In the genomic region with DNA sequence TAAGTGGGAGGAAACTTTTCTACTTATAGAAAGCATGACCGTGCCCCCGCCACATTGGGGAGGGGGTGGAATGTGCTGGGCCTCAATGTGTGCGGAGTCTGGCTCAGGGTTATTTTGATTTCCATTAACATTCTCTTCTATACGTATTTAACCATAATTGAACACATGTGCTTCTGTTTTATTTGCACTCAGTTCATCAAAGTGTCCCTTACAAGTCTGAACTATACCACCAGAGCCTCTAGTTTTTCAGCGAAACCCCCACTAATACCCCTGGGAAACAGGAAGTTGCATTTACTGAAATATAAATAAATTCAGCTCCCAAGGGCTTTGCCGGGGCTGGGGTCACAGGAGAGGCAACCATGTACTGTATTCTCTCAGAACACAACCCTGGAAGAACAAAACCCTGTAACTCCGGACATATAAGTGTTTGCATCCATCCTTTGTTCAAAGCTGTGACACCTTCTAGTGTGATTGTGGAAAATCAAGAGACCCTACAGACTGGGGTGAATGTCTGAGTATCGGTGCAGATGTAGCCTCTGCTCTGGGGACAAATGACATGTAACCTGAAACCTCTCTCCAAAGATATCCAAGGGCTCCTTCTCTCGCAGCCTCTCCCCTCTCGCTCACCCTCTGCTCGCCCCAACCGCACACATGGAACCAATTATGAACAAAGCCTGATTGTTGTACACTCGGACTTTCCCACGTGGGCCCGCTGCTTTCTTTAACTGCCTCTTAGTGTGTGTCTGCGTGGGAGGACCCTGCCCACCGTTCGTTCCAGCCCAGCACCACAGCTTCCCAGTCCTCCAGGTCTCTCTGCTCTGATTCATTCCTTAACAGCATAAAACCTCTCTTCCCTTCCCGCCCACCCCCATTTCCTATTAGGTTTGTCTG, we compare ENCODE assay signal across 8 mouse cellular contexts.
DNase-seq lines count a peak whose midpoint lies in the region; ATAC-seq and TF ChIP-seq lines count a peak whose summit lies in the region.

No protein-coding gene starts in this region.

- peak overlapping the region; percentile 22; the same call in 1 of the 2 replicates for H3K4me2 ChIP-seq in forebrain, postnatal 0 days (ENCODE audit: low read depth)
- peak overlapping the region; percentile 62 for H3K4me2 ChIP-seq in intestine, embryonic 14.5 days (ENCODE audit: low read length)
- H3K4me2 ChIP-seq in neural tube, embryonic 13.5 days: peak overlapping the region; percentile 46

- peak; percentile 34; the same call in 1 of the 2 replicates for ATAC-seq in forebrain, postnatal 0 days
- peak; percentile 70 for ATAC-seq in intestine, embryonic 14.5 days (replicated peaks; ENCODE audit: low FRiP score, low TSS enrichment, low read depth)
- ATAC-seq in neural tube, embryonic 13.5 days (ENCODE audit: low read depth): peak; percentile 65
- no peak for ATAC-seq in granulocyte monocyte progenitor cell, adult 5-6 weeks (replicated peaks; ENCODE audit: poor library complexity, severe bottlenecking)

- WGBS in forebrain, postnatal 0 days: 14% methylated on average over 19 of the region's 19 CpGs
- 4% methylated on average over 19 of the region's 19 CpGs for WGBS in intestine, embryonic 14.5 days
- 7% methylated on average over 19 of the region's 19 CpGs for WGBS in neural tube, embryonic 13.5 days

- TF ChIP-seq CTCF in forebrain, postnatal 0 days (IDR thresholded peaks at IDR 0.05; ENCODE audit: low read depth): no peak

- no peak overlapping the region for H3K27ac ChIP-seq in forebrain, postnatal 0 days (ENCODE audit: low read depth, low read length)
- H3K27ac ChIP-seq in intestine, embryonic 14.5 days (ENCODE audit: low read depth): peak overlapping the region; percentile 87
- H3K27ac ChIP-seq in neural tube, embryonic 13.5 days (replicated peaks): peak overlapping the region; percentile 74

- H3K36me3 ChIP-seq in forebrain, postnatal 0 days (ENCODE audit: insufficient read depth): no peaks in the 10 kb centered on the region
- no peaks in the 10 kb centered on the region for H3K36me3 ChIP-seq in intestine, embryonic 14.5 days (ENCODE audit: control insufficient read depth, insufficient read depth, low read length)
- H3K36me3 ChIP-seq in neural tube, embryonic 13.5 days: no peaks in the 10 kb centered on the region

- peak; percentile 24 to 35 for DNase-seq in right cerebral cortex, postnatal 36 days (ENCODE audit: low spot score in 2 of 2)
- no peak for DNase-seq in right cerebral cortex, postnatal 25 days
- no peak for DNase-seq in forebrain, postnatal 0 days
- DNase-seq in intestine, embryonic 14.5 days (ENCODE audit: low spot score): peak; percentile 78
- no peak for DNase-seq in thymus, adult 18-20 months
- DNase-seq in spleen, postnatal 14 days (ENCODE audit: low spot score in 2 of 2): no peak

- H3K4me1 ChIP-seq in forebrain, postnatal 0 days (ENCODE audit: insufficient read depth): peaks cover 15% of the 10 kb centered on the region
- peaks cover 30% of the 10 kb centered on the region for H3K4me1 ChIP-seq in intestine, embryonic 14.5 days (replicated peaks; ENCODE audit: control insufficient read depth, insufficient read depth, low read length)
- H3K4me1 ChIP-seq in neural tube, embryonic 13.5 days (replicated peaks): peaks cover 51% of the 10 kb centered on the region

- no peak overlapping the region for H3K4me3 ChIP-seq in forebrain, postnatal 0 days (ENCODE audit: low read depth, low read length)
- peak overlapping the region; percentile 6; the same call in 1 of the 2 replicates for H3K4me3 ChIP-seq in intestine, embryonic 14.5 days (ENCODE audit: low read depth, low read length)
- 0 out of 2 replicates have a peak overlapping the region, but pooled peaks have one; percentile 8 for H3K4me3 ChIP-seq in neural tube, embryonic 13.5 days

- no peak overlapping the region for H3K9ac ChIP-seq in forebrain, postnatal 0 days
- peak overlapping the region; percentile 3 for H3K9ac ChIP-seq in intestine, embryonic 14.5 days (ENCODE audit: low read length)
- peak overlapping the region; percentile 26; the same call in 1 of the 2 replicates for H3K9ac ChIP-seq in neural tube, embryonic 13.5 days

- no peaks in the 10 kb centered on the region for H3K27me3 ChIP-seq in forebrain, postnatal 0 days (ENCODE audit: insufficient read depth, low read length)
- no peaks in the 10 kb centered on the region for H3K27me3 ChIP-seq in intestine, embryonic 14.5 days (replicated peaks; ENCODE audit: control insufficient read depth, insufficient read depth, low read length)
- H3K27me3 ChIP-seq in neural tube, embryonic 13.5 days: no peaks in the 10 kb centered on the region

- H3K9me3 ChIP-seq in forebrain, postnatal 0 days (ENCODE audit: low read length): no peaks in the 10 kb centered on the region
- no peaks in the 10 kb centered on the region for H3K9me3 ChIP-seq in intestine, embryonic 14.5 days (ENCODE audit: control insufficient read depth, low read length)
- H3K9me3 ChIP-seq in neural tube, embryonic 13.5 days: no peaks in the 10 kb centered on the region

Comparison
In these comparisons a context has a peak if more than half of its experiments do, and no peak if none do; other contexts are left out.
1. DNase-seq: peak in right cerebral cortex, postnatal 36 days (2 of 2) and intestine, embryonic 14.5 days (single experiment); none in right cerebral cortex, postnatal 25 days (single experiment), forebrain, postnatal 0 days (single experiment), thymus, adult 18-20 months (0 of 2) and spleen, postnatal 14 days (0 of 2).
2. Peak in every context shown above with its lines, with median percentiles within 50 percentile points of each other: H3K4me2 ChIP-seq.